Mouse (Mus musculus) CD4-positive helper T cell, adult 2 months (primary cell): ENCODE data around the gene Serpina3n.
"Not testable (repeated sequence)": the region's sequence is repeated elsewhere in the genome, so short reads cannot be mapped to it uniquely, and the experiment has no call there.

Experiments
- DNase-seq: peaks from one replicate; pipeline ENCODE4 v3.0.0-alpha.2; 2012; ENCODE audit warnings: low read depth, missing footprints, low spot score

Serpina3n gene

DNA sequence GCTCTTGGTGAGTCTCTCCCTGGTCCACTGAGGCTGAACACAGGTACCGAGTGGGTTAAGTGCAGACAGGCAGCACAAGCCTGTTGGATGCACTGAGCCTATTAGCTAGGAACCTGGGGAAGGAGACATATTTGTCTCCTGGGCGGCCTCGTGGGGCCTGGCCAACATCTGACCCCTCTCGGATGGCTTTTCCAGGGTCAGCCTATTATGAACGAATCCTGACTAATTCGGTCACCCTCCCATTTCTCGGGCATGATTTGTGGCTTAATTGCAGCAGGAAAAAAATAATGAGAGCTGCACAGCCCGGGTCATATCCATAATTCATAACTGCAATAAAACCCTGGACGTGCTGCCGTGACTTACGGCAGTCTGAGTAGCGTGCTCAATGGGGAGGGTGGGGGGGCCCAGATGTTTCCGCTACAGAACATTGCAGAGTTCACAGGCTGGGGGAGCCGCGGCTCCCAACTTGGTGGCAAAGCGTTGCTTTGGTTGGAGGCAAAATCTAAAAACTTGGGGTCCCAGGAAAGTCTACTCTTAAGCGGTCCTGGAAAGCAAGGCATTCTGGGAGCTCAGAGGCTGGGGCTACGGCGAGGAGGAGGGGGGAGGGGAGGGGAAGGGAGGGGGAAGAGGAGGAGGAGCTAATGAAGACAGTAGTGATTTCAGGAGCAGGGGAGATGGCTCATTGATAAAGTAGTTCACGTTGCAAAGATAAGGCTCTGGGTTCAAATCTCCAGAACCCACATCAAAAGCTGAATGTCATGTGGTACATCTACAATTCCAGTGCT, 27.6 kb downstream of the Serpina3n start:
- no peak for DNase-seq

DNA sequence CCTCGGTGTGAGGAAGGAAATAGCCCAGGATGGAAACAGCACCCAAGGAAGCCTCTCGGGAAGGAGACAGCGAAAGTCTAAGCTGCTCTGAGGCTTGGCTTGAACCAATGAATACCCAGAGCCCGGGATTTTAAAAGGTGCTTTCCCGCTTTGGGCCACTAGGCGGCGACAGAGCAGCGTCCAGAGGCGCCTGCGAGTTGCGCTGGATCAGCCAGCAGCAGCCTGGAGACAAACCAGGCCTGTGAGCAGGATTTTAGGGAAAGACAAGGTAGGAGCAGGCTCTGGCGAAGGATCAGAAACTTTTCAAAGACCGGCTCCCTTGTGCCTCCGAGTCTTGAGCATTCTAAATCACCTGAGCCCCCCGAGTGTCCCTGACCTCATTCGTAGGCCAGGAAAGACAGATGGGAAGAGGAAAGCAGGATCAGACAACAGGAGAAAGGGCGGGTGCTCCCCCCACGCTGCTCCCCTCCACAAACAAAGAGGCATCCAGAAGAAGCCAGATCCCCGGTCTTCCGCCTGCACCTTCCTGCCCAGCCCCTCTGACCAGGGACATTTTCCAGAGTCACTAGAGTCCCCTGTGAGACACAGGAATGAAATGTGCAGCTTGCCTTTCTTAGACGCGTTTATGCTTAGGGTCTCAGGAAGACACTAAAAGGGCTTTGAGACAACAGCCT, 33.7 kb downstream of the Serpina3n start:
- DNase-seq, result peak; percentile 29

GRCm38 (mm10) chr12:104443716-104444115, 37.2 kb downstream of the Serpina3n start:
- no peak for DNase-seq

DNA sequence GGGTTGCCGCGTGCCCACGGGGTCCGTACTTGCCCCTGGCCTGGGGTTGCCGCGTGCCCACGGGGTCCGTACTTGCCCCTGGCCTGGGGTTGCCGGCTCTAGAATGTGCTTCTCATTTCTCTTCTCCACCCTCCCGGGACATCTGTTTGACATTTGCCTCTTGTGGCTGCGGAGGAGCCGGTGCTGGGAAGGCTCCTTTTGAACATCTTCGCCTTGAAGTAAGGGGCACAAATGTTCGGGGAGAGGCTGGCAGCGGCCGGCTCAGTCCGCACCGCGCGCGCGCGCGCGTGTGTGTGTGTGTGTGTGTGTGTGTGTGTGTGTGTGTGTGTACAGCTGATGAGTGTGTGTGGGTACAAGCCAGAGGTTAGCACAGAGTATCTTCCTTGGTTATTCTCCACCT, 40.5 kb downstream of the Serpina3n start:
- not testable (repeated sequence) for DNase-seq

- DNase-seq, result peak; percentile 9
Observed at GRCm38 (mm10) chr12:104448099-104448498, 41.6 kb downstream of the Serpina3n start.

DNA sequence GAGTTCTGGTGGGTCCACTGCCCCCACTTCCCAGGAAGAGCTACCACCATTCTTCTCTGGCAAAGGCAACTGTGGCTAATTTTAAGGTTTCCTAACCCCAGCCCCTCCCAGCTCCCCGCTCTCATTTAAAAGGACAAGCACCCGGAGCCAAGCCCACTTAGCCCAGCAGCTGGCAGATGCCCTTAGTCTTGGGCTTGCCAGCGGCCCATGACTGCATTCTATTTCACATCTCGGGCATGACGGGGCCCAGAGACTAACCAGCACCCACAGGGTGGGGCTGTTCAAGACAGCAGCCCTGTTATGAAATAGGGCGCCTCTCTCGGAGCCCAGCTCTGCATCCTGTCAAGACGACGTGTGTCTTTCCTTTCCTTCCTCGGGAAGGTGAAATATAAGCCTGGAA, 43.7 kb downstream of the Serpina3n start:
- no peak for DNase-seq

GRCm38 (mm10) chr12:104453002-104453401, 46.5 kb downstream of the Serpina3n start:
- DNase-seq, result no peak

- DNase-seq, result no peak
Observed at GRCm38 (mm10) chr12:104459377-104459776, 52.8 kb downstream of the Serpina3n start.

- no peak for DNase-seq
Observed at GRCm38 (mm10) chr12:104461372-104461771, 54.8 kb downstream of the Serpina3n start.
